Mouse (Mus musculus) midbrain, embryonic 15.5 days (tissue): ENCODE measurements around the gene Bglap3. TPM values are rescaled to one million over a fixed set of nuclear protein-coding genes. Genes with fewer than 3 reads are reported as not detected.
"Not testable (repeated sequence)": the region's sequence is repeated elsewhere in the genome, so short reads cannot be mapped to it uniquely, and the experiment has no call there.

ENCODE experiments used
- ATAC-seq: fragments of 200-750 bp; cut with Nextera tagmentation; replicated peaks from 2 replicates; pipeline ENCODE4 v1.8.0; 2017; ENCODE audit warnings: moderate TSS enrichment
- H3K27ac ChIP-seq: fragments of 300-500 bp; sonication (generic); 2 replicates; pipeline ENCODE4 v1.5.1; 2015; ENCODE audit warnings: mild to moderate bottlenecking, inconsistent platforms
- H3K27me3 ChIP-seq: fragments of 300-500 bp; sonication (generic); replicated peaks from 2 replicates; pipeline ENCODE4 v1.6.1; 2015; ENCODE audit warnings: inconsistent platforms
- H3K36me3 ChIP-seq: fragments of 300-500 bp; sonication (generic); replicated peaks from 2 replicates; pipeline ENCODE4 v1.6.1; 2015; ENCODE audit warnings: inconsistent platforms
- H3K4me1 ChIP-seq: fragments of 300-500 bp; sonication (generic); 2 replicates; pipeline ENCODE4 v1.6.1; 2015; ENCODE audit warnings: inconsistent platforms
- H3K4me2 ChIP-seq: fragments of 300-500 bp; sonication (generic); 2 replicates; pipeline ENCODE4 v1.6.1; 2015; ENCODE audit warnings: inconsistent platforms, mild to moderate bottlenecking, moderate library complexity
- H3K4me3 ChIP-seq: fragments of 300-500 bp; sonication (generic); 2 replicates; pipeline ENCODE4 v1.5.1; 2015; ENCODE audit warnings: mild to moderate bottlenecking, inconsistent platforms
- H3K9ac ChIP-seq: fragments of 300-500 bp; sonication (generic); 2 replicates; pipeline ENCODE4 v1.6.1; 2015; ENCODE audit warnings: mild to moderate bottlenecking, inconsistent platforms
- H3K9me3 ChIP-seq: fragments of 300-500 bp; sonication (generic); 2 replicates; pipeline ENCODE4 v1.6.1; 2016; ENCODE audit warnings: inconsistent platforms
- WGBS: fragments of 180-500 bp; shearing (Covaris S2); methylation state at CpG from one replicate; pipeline ENCODE4 v1.1.7; 2015; ENCODE audit warnings: mixed read lengths; 5-methylcytosine and 5-hydroxymethylcytosine counted together
- polyA plus RNA-seq: library from polyadenylated mRNA; unstranded; fragments of >200 nt; fragmentation: Nextera tagmentation; extraction: Ambion mirVana; gene quantifications from 2 replicates; pipeline ENCODE4 v1.2.1, GENCODE M21; 2015

Bglap3 gene
- polyA plus RNA-seq, 1 experiment from 2014 or later, result not detected

- 96% methylated on average over 10 of the region's 10 CpGs for WGBS
- ATAC-seq, result no peak
- Histone ChIP-seq H3K36me3 (no peaks in the 10 kb centered on the region), H3K4me3 (no peak overlapping the region), H3K9me3 (no peaks in the 10 kb centered on the region), H3K4me2 (no peak overlapping the region), H3K9ac (no peak overlapping the region), H3K4me1 (no peaks in the 10 kb centered on the region), H3K27ac (no peak overlapping the region), H3K27me3 (no peaks in the 10 kb centered on the region)
Measured at GRCm38 (mm10) chr3:88403522-88404230, 31.1 kb upstream of the Bglap3 start.

- Histone ChIP-seq H3K36me3 (no peaks in the 10 kb centered on the region), H3K4me1 (no peaks in the 10 kb centered on the region), H3K4me3 (no peak overlapping the region), H3K27me3 (no peaks in the 10 kb centered on the region), H3K9me3 (no peaks in the 10 kb centered on the region), H3K27ac (no peak overlapping the region), H3K9ac (no peak overlapping the region), H3K4me2 (no peak overlapping the region)
- 82% methylated on average over 2 of the region's 2 CpGs for WGBS
- no peak for ATAC-seq
Measured at GRCm38 (mm10) chr3:88398666-88399065, 26.1 kb upstream of the Bglap3 start.

GRCm38 (mm10) chr3:88395742-88396141 lies 23.2 kb upstream of the Bglap3 start:
- WGBS, result 96% methylated on average over 8 of the region's 8 CpGs
- Histone ChIP-seq H3K27me3 (no peaks in the 10 kb centered on the region), H3K9me3 (no peaks in the 10 kb centered on the region), H3K36me3 (no peaks in the 10 kb centered on the region), H3K4me2 (no peak overlapping the region), H3K4me1 (no peaks in the 10 kb centered on the region), H3K9ac (no peak overlapping the region), H3K4me3 (no peak overlapping the region), H3K27ac (no peak overlapping the region)
- no peak for ATAC-seq

GRCm38 (mm10) chr3:88395288-88395687 lies 22.7 kb upstream of the Bglap3 start:
- 96% methylated on average over 6 of the region's 6 CpGs for WGBS
- ATAC-seq, result no peak
- no peaks in the 10 kb centered on the region for H3K36me3 ChIP-seq
- no peaks in the 10 kb centered on the region for H3K9me3 ChIP-seq
- H3K4me2 ChIP-seq, result no peak overlapping the region
- no peak overlapping the region for H3K4me3 ChIP-seq
- no peaks in the 10 kb centered on the region for H3K4me1 ChIP-seq
- H3K27me3 ChIP-seq, result no peaks in the 10 kb centered on the region
- H3K27ac ChIP-seq, result no peak overlapping the region
- no peak overlapping the region for H3K9ac ChIP-seq

- H3K9me3 ChIP-seq, result no peaks in the 10 kb centered on the region
- ATAC-seq, result no peak
- no peak overlapping the region for H3K27ac ChIP-seq
- H3K4me3 ChIP-seq, result no peak overlapping the region
- H3K4me2 ChIP-seq, result no peak overlapping the region
- H3K4me1 ChIP-seq, result no peaks in the 10 kb centered on the region
- no peaks in the 10 kb centered on the region for H3K36me3 ChIP-seq
- H3K9ac ChIP-seq, result no peak overlapping the region
- H3K27me3 ChIP-seq, result no peaks in the 10 kb centered on the region
- 94% methylated on average over 9 of the region's 9 CpGs for WGBS
Measured at GRCm38 (mm10) chr3:88393776-88394375, 21.3 kb upstream of the Bglap3 start.

GRCm38 (mm10) chr3:88384364-88384763 lies 11.8 kb upstream of the Bglap3 start, which contains the start of gene Bglap:
Gene Bglap (minus strand): TSS chr3:88384464.
- Histone ChIP-seq H3K27ac (no peak within 1 kb of the TSS), H3K9me3 (no peaks in the 10 kb centered on the region), H3K4me2 (no peak within 1 kb of the TSS), H3K36me3 (no peaks in the 10 kb centered on the region), H3K4me1 (no peaks in the 10 kb centered on the region), H3K27me3 (no peaks in the 10 kb centered on the region), H3K9ac (no peak within 1 kb of the TSS), H3K4me3 (no peak within 1 kb of the TSS)
- ATAC-seq, result no peak
- WGBS, result 88% methylated on average over 5 of the region's 5 CpGs

GRCm38 (mm10) chr3:88382383-88382782 lies 9.8 kb upstream of the Bglap3 start:
- H3K27ac ChIP-seq, H3K27me3 ChIP-seq, H3K36me3 ChIP-seq, H3K9ac ChIP-seq, H3K9me3 ChIP-seq, H3K4me3 ChIP-seq, H3K4me2 ChIP-seq, ATAC-seq, H3K4me1 ChIP-seq: not testable (repeated sequence)
- 39% methylated on average over 3 of the region's 7 CpGs for WGBS

- Histone ChIP-seq H3K4me3 (peak overlapping the region; percentile 21), H3K4me2 (peak overlapping the region; percentile 45), H3K27ac (peak overlapping the region; percentile 60; the same call in 1 of the 2 replicates)
- not testable (repeated sequence) for H3K36me3 ChIP-seq, H3K27me3 ChIP-seq, H3K9me3 ChIP-seq, H3K4me1 ChIP-seq, H3K9ac ChIP-seq
- peak; percentile 91 for ATAC-seq
- 5% methylated on average over 21 of the region's 22 CpGs for WGBS
Measured at GRCm38 (mm10) chr3:88381389-88382315, 9.1 kb upstream of the Bglap3 start.

- not testable (repeated sequence) for ATAC-seq, H3K27me3 ChIP-seq, H3K9ac ChIP-seq, H3K4me3 ChIP-seq, H3K9me3 ChIP-seq, H3K27ac ChIP-seq, H3K36me3 ChIP-seq, H3K4me1 ChIP-seq, H3K4me2 ChIP-seq
- 89% methylated on average over 5 of the region's 5 CpGs for WGBS
Measured at GRCm38 (mm10) chr3:88378599-88378998, 6.1 kb upstream of the Bglap3 start, which contains the start of gene Bglap2. Gene Bglap2 (minus strand): TSS chr3:88378699.

- not testable (repeated sequence) for H3K9me3 ChIP-seq, H3K4me1 ChIP-seq, H3K27me3 ChIP-seq, H3K36me3 ChIP-seq, H3K9ac ChIP-seq, H3K4me3 ChIP-seq
- peak; percentile 41 for ATAC-seq
- 26% methylated on average over 5 of the region's 7 CpGs for WGBS
- H3K4me2 ChIP-seq, result peak overlapping the region; percentile 35
- H3K27ac ChIP-seq, result 0 out of 2 replicates have a peak overlapping the region, but pooled peaks have one; percentile 53
Measured at GRCm38 (mm10) chr3:88376644-88377043, 4.1 kb upstream of the Bglap3 start.

GRCm38 (mm10) chr3:88375750-88376626 lies 3.4 kb upstream of the Bglap3 start:
- 11% methylated on average over 19 of the region's 19 CpGs for WGBS
- peak overlapping the region; percentile 53; the same call in 1 of the 2 replicates for H3K27ac ChIP-seq
- H3K9ac ChIP-seq, H3K36me3 ChIP-seq, H3K4me1 ChIP-seq, H3K27me3 ChIP-seq, H3K9me3 ChIP-seq, H3K4me3 ChIP-seq: not testable (repeated sequence)
- H3K4me2 ChIP-seq, result peak overlapping the region; percentile 35
- peak; percentile 91 for ATAC-seq
